Mouse (Mus musculus): ENCODE data around the gene Hoxb5. TPM values are rescaled to one million over a fixed set of nuclear protein-coding genes. Genes with fewer than 3 reads are reported as not detected.
A peak's percentile ranks its signal among the peaks of the same experiment; 100 is the strongest.

Hoxb5 gene
- total and polyA plus RNA-seq, 3 experiments = 0.04 to 0.22 TPM; not detected in 1

DNA sequence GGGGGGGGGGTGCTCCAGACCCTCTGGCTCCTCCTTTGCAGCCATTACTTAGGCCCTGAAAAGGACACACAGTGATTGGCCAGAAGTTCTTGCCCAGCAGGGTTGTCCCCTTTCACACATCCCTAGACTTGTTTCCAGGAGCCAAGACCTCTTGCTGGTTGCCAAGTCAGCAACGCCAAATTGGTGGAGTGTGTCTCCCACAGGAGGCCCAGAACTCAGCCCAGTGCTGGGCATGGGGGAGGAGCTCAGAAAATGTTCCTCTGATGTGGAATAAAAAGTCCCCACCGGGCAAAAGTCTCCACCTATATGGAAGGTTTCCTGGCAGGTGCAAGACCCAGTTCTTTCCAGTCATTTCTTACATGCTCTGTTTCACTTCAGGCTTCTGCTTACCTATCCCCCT is 44.1 kb upstream of the Hoxb5 start:
- Histone ChIP-seq H3K36me3 (replicated peaks) (no peaks in the 10 kb centered on the region), H3K4me3 (ENCODE audit: low read depth, low read length) (no peak overlapping the region), H3K27me3 (ENCODE audit: insufficient read depth, low read length) (peaks cover 34% of the 10 kb centered on the region), H3K4me1 (ENCODE audit: insufficient read depth, low read depth, low read length) (no peaks in the 10 kb centered on the region), H3K9me3 (replicated peaks) (no peaks in the 10 kb centered on the region)
- no peak for DNase-seq (ENCODE audit: low spot score)
- ATAC-seq (ENCODE audit: extremely low read depth, insufficient number of reproducible peaks, low FRiP score, poor library complexity, severe bottlenecking) = no peak
- no peak for TF ChIP-seq CTCF (IDR thresholded peaks at IDR 0.05; ENCODE audit: low read depth, low read length)
- no peak for TF ChIP-seq GATA2 (IDR thresholded peaks at IDR 0.05; ENCODE audit: borderline replicate concordance, low read depth, low read length)
- no peak for TF ChIP-seq TAL1 (conservative IDR thresholded peaks at IDR 0.05; ENCODE audit: low read depth, low read length)
- TF ChIP-seq POLR2AphosphoS5 (IDR thresholded peaks at IDR 0.05; ENCODE audit: insufficient replicate concordance, low read depth, low read length) = no peak
- no peak for TF ChIP-seq GATA1 (IDR thresholded peaks at IDR 0.05; ENCODE audit: borderline replicate concordance, low read length)

DNA sequence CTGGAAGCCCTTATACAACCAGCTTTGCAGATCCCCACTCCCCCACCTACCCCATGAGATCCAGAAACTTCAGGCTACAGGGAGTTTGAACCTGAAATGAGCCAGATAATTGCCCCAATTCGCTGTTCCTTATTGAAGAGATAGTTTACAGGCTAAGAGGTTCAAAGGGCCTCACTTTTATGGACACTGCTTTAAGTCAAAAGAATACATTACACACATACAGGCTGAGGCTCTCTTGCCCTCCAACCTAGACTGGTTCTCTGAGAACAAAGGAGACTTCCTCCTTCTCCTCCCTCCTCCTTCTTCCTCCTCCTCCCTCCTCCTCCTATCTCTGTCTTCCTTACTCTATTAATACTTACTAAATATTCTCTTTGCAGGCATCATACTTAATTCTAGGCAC is 43.6 kb upstream of the Hoxb5 start:
- ATAC-seq (ENCODE audit: extremely low read depth, insufficient number of reproducible peaks, low FRiP score, poor library complexity, severe bottlenecking) = no peak
- Histone ChIP-seq H3K4me1 (ENCODE audit: insufficient read depth, low read depth, low read length) (no peaks in the 10 kb centered on the region), H3K4me3 (ENCODE audit: low read depth, low read length) (no peak overlapping the region), H3K27me3 (ENCODE audit: insufficient read depth, low read length) (peaks cover 38% of the 10 kb centered on the region), H3K9me3 (replicated peaks) (no peaks in the 10 kb centered on the region), H3K36me3 (replicated peaks) (no peaks in the 10 kb centered on the region)
- no peak for DNase-seq (ENCODE audit: low spot score)
- no peak for TF ChIP-seq GATA2 (IDR thresholded peaks at IDR 0.05; ENCODE audit: borderline replicate concordance, low read depth, low read length)
- no peak for TF ChIP-seq TAL1 (conservative IDR thresholded peaks at IDR 0.05; ENCODE audit: low read depth, low read length)
- TF ChIP-seq POLR2AphosphoS5 (IDR thresholded peaks at IDR 0.05; ENCODE audit: insufficient replicate concordance, low read depth, low read length) = no peak
- no peak for TF ChIP-seq CTCF (IDR thresholded peaks at IDR 0.05; ENCODE audit: low read depth, low read length)
- TF ChIP-seq GATA1 (IDR thresholded peaks at IDR 0.05; ENCODE audit: borderline replicate concordance, low read length) = no peak

DNA sequence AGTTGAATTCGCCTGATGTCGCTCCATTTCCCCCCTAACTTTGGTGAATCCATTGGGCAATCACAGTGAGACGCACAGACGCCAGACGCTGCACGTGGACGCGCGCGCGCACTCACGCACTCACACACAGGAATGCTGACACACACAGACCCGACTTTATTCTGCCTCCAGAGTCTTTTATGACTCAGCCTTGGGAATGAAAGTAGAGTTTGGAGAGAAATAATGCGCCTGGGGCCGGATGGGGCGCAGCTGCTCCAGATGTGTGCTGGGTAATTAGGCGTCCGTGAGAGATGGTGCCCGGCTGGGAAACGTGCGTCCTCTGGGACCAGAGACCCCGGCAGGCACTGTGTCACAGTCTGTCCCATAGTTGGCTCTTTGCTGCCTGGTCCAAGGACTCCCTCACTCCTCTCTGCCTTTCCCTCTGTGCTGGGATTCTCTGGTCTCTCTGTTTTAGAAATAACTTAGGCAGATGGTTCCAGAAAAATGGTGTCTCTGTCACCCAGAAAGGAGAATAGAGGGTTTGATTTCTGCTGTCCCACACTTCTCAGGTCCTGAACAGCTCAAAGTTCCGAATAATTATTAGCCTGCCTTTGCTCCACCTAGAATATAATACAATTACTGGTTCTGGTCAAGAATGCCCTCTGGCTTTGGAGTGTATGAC is 42.7 kb upstream of the Hoxb5 start:
- H3K4me3 ChIP-seq (ENCODE audit: low read depth, low read length) = no peak overlapping the region
- no peak for DNase-seq (ENCODE audit: low spot score)
- H3K36me3 ChIP-seq (replicated peaks) = no peaks in the 10 kb centered on the region
- peaks cover 41% of the 10 kb centered on the region for H3K27me3 ChIP-seq (ENCODE audit: insufficient read depth, low read length)
- H3K9me3 ChIP-seq (replicated peaks) = no peaks in the 10 kb centered on the region
- no peak for TF ChIP-seq POLR2AphosphoS5 (IDR thresholded peaks at IDR 0.05; ENCODE audit: insufficient replicate concordance, low read depth, low read length)
- no peak for TF ChIP-seq GATA2 (IDR thresholded peaks at IDR 0.05; ENCODE audit: borderline replicate concordance, low read depth, low read length)
- ATAC-seq (ENCODE audit: extremely low read depth, insufficient number of reproducible peaks, low FRiP score, poor library complexity, severe bottlenecking) = no peak
- no peaks in the 10 kb centered on the region for H3K4me1 ChIP-seq (ENCODE audit: insufficient read depth, low read depth, low read length)

DNA sequence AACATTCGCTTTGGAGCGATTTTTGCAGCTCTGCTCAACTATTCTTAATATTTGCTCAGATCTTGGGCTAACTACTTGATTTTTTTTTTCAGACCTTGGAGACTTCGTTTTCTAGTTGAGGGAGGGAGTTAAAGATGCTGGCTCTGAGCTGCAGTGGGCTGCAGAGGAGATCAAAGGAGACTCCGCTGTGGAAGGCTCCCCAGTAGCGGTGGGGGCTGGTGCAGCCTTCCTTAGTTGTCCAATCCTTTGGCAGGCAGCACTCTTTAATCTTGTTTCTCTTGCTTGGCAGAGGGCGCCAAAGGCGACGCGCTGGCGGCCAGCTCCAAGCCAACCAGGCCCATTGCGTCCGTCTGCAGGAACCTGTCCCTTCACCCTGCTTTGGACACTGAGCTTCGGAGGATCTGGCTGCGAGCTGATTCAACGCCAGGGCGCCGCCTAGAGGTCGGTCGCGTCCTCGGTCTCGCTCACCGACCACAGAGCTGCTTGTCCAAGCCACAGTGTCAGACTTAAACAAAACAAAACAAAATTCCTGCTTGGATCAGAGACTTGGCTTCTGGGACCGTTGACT is 41.7 kb upstream of the Hoxb5 start:
- Histone ChIP-seq H3K36me3 (replicated peaks) (no peaks in the 10 kb centered on the region), H3K4me3 (ENCODE audit: low read depth, low read length) (no peak overlapping the region), H3K27me3 (ENCODE audit: insufficient read depth, low read length) (peaks cover 40% of the 10 kb centered on the region), H3K9me3 (replicated peaks) (no peaks in the 10 kb centered on the region), H3K4me1 (ENCODE audit: insufficient read depth, low read depth, low read length) (no peaks in the 10 kb centered on the region)
- ATAC-seq (ENCODE audit: extremely low read depth, insufficient number of reproducible peaks, low FRiP score, poor library complexity, severe bottlenecking) (no peak), DNase-seq (ENCODE audit: low spot score) (peak; percentile 33)
- TF ChIP-seq CTCF (IDR thresholded peaks at IDR 0.05; ENCODE audit: low read depth, low read length) (peak; percentile 52), TAL1 (conservative IDR thresholded peaks at IDR 0.05; ENCODE audit: low read depth, low read length) (no peak), GATA1 (IDR thresholded peaks at IDR 0.05; ENCODE audit: borderline replicate concordance, low read length) (no peak), GATA2 (IDR thresholded peaks at IDR 0.05; ENCODE audit: borderline replicate concordance, low read depth, low read length) (no peak)

DNA sequence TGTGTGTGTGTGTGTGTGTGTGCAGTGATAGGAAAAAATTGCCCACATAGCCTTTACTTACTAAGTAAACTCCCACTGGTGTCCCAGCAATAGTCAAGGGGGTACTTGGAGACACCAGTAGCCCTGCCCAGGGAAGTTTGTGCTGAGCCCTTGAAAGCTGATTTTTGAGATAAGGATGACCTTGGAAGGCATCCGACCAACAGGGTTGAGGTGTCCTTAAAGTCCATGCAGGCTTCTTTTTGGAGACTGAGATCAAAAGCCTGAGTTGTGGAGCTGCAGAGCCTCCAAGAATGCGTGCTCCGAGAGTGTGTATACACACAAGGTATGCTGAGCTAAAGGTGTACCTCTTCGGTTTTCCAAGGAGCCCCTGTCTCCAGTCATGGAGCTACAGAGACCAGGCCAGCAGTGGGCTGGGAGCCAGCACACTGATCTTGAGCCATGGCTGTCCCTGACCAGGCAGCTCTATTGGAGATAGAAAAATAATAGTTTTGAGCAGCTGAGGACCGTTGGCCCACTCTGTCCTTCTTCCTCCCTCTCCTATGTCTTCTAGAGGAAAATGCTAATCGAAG is 40.8 kb upstream of the Hoxb5 start:
- ATAC-seq (ENCODE audit: extremely low read depth, insufficient number of reproducible peaks, low FRiP score, poor library complexity, severe bottlenecking) = no peak
- TF ChIP-seq CTCF (IDR thresholded peaks at IDR 0.05; ENCODE audit: low read depth, low read length) = no peak
- TF ChIP-seq TAL1 (conservative IDR thresholded peaks at IDR 0.05; ENCODE audit: low read depth, low read length) = no peak
- TF ChIP-seq POLR2AphosphoS5 (IDR thresholded peaks at IDR 0.05; ENCODE audit: insufficient replicate concordance, low read depth, low read length) = no peak
- no peak for TF ChIP-seq GATA2 (IDR thresholded peaks at IDR 0.05; ENCODE audit: borderline replicate concordance, low read depth, low read length)
- no peak for TF ChIP-seq GATA1 (IDR thresholded peaks at IDR 0.05; ENCODE audit: borderline replicate concordance, low read length)
- Histone ChIP-seq H3K4me3 (ENCODE audit: low read depth, low read length) (no peak overlapping the region), H3K36me3 (replicated peaks) (no peaks in the 10 kb centered on the region), H3K27me3 (ENCODE audit: insufficient read depth, low read length) (peaks cover 42% of the 10 kb centered on the region), H3K4me1 (ENCODE audit: insufficient read depth, low read depth, low read length) (no peaks in the 10 kb centered on the region), H3K9me3 (replicated peaks) (no peaks in the 10 kb centered on the region)
- no peak for DNase-seq (ENCODE audit: low spot score)

DNA sequence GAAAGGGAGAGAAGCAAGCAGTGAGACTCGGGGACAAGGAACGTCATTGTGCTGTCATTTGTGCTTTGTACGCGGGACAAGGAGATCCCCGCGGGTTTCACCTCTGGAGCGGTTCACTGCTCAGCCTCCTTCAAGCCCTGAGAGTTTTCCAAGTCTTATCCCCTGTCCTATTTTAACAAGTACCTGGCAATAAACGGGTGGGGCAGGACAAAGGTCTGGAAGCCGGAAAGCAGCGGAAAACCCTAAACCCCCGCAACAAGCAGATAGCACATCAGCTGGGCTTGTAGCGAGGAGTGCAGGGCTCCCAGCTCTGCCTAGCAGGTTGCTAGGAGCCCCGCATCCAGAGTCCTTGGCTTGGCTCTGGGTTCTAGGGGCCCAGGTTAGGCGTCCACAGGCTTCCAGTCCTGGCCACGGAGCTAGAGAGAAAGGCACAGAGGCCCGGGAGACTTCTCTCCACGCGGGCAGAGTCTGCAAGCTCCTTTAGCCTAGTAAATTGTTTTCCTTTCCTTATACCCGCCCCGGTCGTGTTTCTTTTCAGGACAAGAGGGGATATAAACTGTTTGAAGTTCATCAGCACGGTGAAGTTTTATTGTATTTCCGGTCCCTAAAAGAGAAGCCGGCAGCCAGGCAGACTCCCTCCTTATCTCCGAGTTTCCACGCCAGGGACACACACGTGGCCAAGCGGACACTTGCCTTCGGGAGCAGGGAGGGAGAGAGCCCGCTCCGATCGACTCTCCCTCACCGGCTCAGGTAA is 39.3 kb upstream of the Hoxb5 start:
- no peaks in the 10 kb centered on the region for H3K36me3 ChIP-seq (replicated peaks)
- TF ChIP-seq GATA2 (IDR thresholded peaks at IDR 0.05; ENCODE audit: borderline replicate concordance, low read depth, low read length) (no peak), GATA1 (IDR thresholded peaks at IDR 0.05; ENCODE audit: borderline replicate concordance, low read length) (no peak), POLR2AphosphoS5 (IDR thresholded peaks at IDR 0.05; ENCODE audit: insufficient replicate concordance, low read depth, low read length) (no peak), TAL1 (conservative IDR thresholded peaks at IDR 0.05; ENCODE audit: low read depth, low read length) (no peak), CTCF (IDR thresholded peaks at IDR 0.05; ENCODE audit: low read depth, low read length) (no peak)
- H3K9me3 ChIP-seq (replicated peaks) = no peaks in the 10 kb centered on the region
- ATAC-seq (ENCODE audit: extremely low read depth, insufficient number of reproducible peaks, low FRiP score, poor library complexity, severe bottlenecking) (no peak), DNase-seq (ENCODE audit: low spot score) (no peak)
- H3K4me1 ChIP-seq (ENCODE audit: insufficient read depth, low read depth, low read length) = no peaks in the 10 kb centered on the region
- H3K4me3 ChIP-seq (ENCODE audit: low read depth, low read length) = no peak overlapping the region
- H3K27me3 ChIP-seq (ENCODE audit: insufficient read depth, low read length) = peaks cover 41% of the 10 kb centered on the region
